Mouse (Mus musculus): Measurements from ENCODE around the gene Naif1. TPM values are rescaled to one million over a fixed set of nuclear protein-coding genes. Genes with fewer than 3 reads are reported as not detected.
"Not testable (repeated sequence)": the region's sequence is repeated elsewhere in the genome, so short reads cannot be mapped to it uniquely, and the experiment has no call there.

The Naif1 gene
- polyA plus RNA-seq, 1 experiment from 2014 or later = 7.0 TPM

GRCm38 (mm10) chr2:32488679-32489078 lies 38.4 kb downstream of the Naif1 start:
- H3K36me3 ChIP-seq (ENCODE audit: control insufficient read depth, insufficient read depth) = no peaks in the 10 kb centered on the region
- H3K27ac ChIP-seq (ENCODE audit: low read length) = no peak overlapping the region
- no peaks in the 10 kb centered on the region for H3K27me3 ChIP-seq (replicated peaks; ENCODE audit: control insufficient read depth, insufficient read depth, low read length)
- no peak overlapping the region for H3K4me3 ChIP-seq (replicated peaks; ENCODE audit: low read length)
- WGBS = 1% methylated on average over 5 of the region's 5 CpGs
- ATAC-seq = peak; percentile 63
- no peak overlapping the region for H3K4me2 ChIP-seq (ENCODE audit: low read length)
- no peak overlapping the region for H3K9ac ChIP-seq (replicated peaks; ENCODE audit: low read depth, low read length)
- H3K9me3 ChIP-seq (ENCODE audit: control insufficient read depth, low read length) = no peaks in the 10 kb centered on the region
- H3K4me1 ChIP-seq (replicated peaks; ENCODE audit: control insufficient read depth, insufficient read depth, low read length) = no peaks in the 10 kb centered on the region

GRCm38 (mm10) chr2:32490730-32491129 lies 40.5 kb downstream of the Naif1 start:
- H3K4me1 ChIP-seq (replicated peaks; ENCODE audit: control insufficient read depth, insufficient read depth, low read length); H3K9me3 ChIP-seq (ENCODE audit: control insufficient read depth, low read length); H3K27me3 ChIP-seq (replicated peaks; ENCODE audit: control insufficient read depth, insufficient read depth, low read length); H3K4me2 ChIP-seq (ENCODE audit: low read length); H3K9ac ChIP-seq (replicated peaks; ENCODE audit: low read depth, low read length); H3K4me3 ChIP-seq (replicated peaks; ENCODE audit: low read length); ATAC-seq; H3K27ac ChIP-seq (ENCODE audit: low read length); H3K36me3 ChIP-seq (ENCODE audit: control insufficient read depth, insufficient read depth): not testable (repeated sequence)

GRCm38 (mm10) chr2:32492661-32493060 lies 42.4 kb downstream of the Naif1 start:
- 67% methylated on average over 2 of the region's 2 CpGs for WGBS
- no peaks in the 10 kb centered on the region for H3K27me3 ChIP-seq (replicated peaks; ENCODE audit: control insufficient read depth, insufficient read depth, low read length)
- no peak overlapping the region for H3K4me2 ChIP-seq (ENCODE audit: low read length)
- H3K27ac ChIP-seq (ENCODE audit: low read length) = no peak overlapping the region
- H3K36me3 ChIP-seq (ENCODE audit: control insufficient read depth, insufficient read depth) = no peaks in the 10 kb centered on the region
- no peaks in the 10 kb centered on the region for H3K9me3 ChIP-seq (ENCODE audit: control insufficient read depth, low read length)
- no peak for ATAC-seq
- H3K4me1 ChIP-seq (replicated peaks; ENCODE audit: control insufficient read depth, insufficient read depth, low read length) = no peaks in the 10 kb centered on the region
- H3K4me3 ChIP-seq (replicated peaks; ENCODE audit: low read length) = no peak overlapping the region
- H3K9ac ChIP-seq (replicated peaks; ENCODE audit: low read depth, low read length) = no peak overlapping the region

DNA sequence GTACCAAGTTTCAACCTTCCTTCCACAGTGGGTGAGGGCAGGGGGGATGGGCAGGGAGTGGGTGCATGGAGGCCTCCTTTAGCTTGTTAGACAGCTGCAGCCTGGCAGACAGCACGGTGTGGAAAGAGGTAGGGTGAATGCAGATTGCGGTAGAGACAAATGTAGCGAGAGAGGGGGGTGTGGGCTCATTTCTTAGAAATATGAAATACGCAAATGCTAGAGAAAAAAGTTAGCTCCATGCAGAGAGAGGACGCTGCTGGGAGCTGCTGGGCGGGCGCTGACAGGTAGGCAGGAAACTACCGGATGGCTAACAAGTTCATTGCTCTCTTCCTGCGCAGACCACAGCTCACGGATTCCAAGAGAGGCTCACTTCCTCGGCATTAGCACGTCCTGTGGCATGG lies 43.0 kb downstream of the Naif1 start:
- WGBS = 81% methylated on average over 12 of the region's 12 CpGs
- H3K4me3 ChIP-seq (replicated peaks; ENCODE audit: low read length) = no peak overlapping the region
- no peaks in the 10 kb centered on the region for H3K9me3 ChIP-seq (ENCODE audit: control insufficient read depth, low read length)
- ATAC-seq = no peak
- no peak overlapping the region for H3K9ac ChIP-seq (replicated peaks; ENCODE audit: low read depth, low read length)
- H3K4me1 ChIP-seq (replicated peaks; ENCODE audit: control insufficient read depth, insufficient read depth, low read length) = no peaks in the 10 kb centered on the region
- H3K4me2 ChIP-seq (ENCODE audit: low read length) = no peak overlapping the region
- no peaks in the 10 kb centered on the region for H3K36me3 ChIP-seq (ENCODE audit: control insufficient read depth, insufficient read depth)
- H3K27ac ChIP-seq (ENCODE audit: low read length) = no peak overlapping the region
- H3K27me3 ChIP-seq (replicated peaks; ENCODE audit: control insufficient read depth, insufficient read depth, low read length) = no peaks in the 10 kb centered on the region

- Histone ChIP-seq H3K9me3 (ENCODE audit: control insufficient read depth, low read length) (peaks cover 3% of the 10 kb centered on the region; the same call in 1 of the 2 replicates), H3K4me1 (replicated peaks; ENCODE audit: control insufficient read depth, insufficient read depth, low read length) (no peaks in the 10 kb centered on the region), H3K4me2 (ENCODE audit: low read length) (no peak overlapping the region), H3K36me3 (ENCODE audit: control insufficient read depth, insufficient read depth) (no peaks in the 10 kb centered on the region), H3K27me3 (replicated peaks; ENCODE audit: control insufficient read depth, insufficient read depth, low read length) (no peaks in the 10 kb centered on the region), H3K27ac (ENCODE audit: low read length) (no peak overlapping the region), H3K9ac (replicated peaks; ENCODE audit: low read depth, low read length) (no peak overlapping the region), H3K4me3 (replicated peaks; ENCODE audit: low read length) (no peak overlapping the region)
- WGBS = 65% methylated on average over 2 of the region's 2 CpGs
- no peak for ATAC-seq
These were observed 44.3 kb downstream of the Naif1 start for GRCm38 (mm10) chr2:32494522-32494921.

- no peak for ATAC-seq
- Histone ChIP-seq H3K27ac (ENCODE audit: low read length) (no peak overlapping the region), H3K4me3 (replicated peaks; ENCODE audit: low read length) (no peak overlapping the region), H3K4me2 (ENCODE audit: low read length) (no peak overlapping the region), H3K27me3 (replicated peaks; ENCODE audit: control insufficient read depth, insufficient read depth, low read length) (no peaks in the 10 kb centered on the region), H3K9me3 (ENCODE audit: control insufficient read depth, low read length) (peaks cover 3% of the 10 kb centered on the region; the same call in 1 of the 2 replicates), H3K36me3 (ENCODE audit: control insufficient read depth, insufficient read depth) (no peaks in the 10 kb centered on the region), H3K9ac (replicated peaks; ENCODE audit: low read depth, low read length) (no peak overlapping the region), H3K4me1 (replicated peaks; ENCODE audit: control insufficient read depth, insufficient read depth, low read length) (no peaks in the 10 kb centered on the region)
- WGBS = 84% methylated on average over 20 of the region's 20 CpGs
These were observed 45.0 kb downstream of the Naif1 start for GRCm38 (mm10) chr2:32495185-32495726.

DNA sequence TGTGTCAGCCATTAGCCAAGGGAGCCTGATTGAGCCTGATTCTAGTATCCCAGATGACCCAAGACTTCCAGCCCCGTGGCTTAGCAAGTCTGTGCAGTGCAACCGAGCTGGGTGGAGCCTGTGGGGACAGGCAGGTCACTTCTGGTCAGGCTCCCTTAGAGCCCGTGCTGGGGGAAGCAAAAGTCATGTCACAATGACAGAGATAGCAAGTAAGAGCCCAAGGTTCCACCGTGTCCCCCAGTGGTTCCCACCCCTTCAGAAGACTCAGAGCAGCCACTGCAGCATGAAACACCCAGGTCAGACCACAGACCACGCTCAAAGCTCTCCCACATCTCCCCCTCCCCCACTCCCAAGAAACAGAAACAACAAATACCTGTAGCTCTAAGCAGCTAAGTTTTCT lies 45.9 kb downstream of the Naif1 start:
- no peaks in the 10 kb centered on the region for H3K4me1 ChIP-seq (replicated peaks; ENCODE audit: control insufficient read depth, insufficient read depth, low read length)
- H3K4me2 ChIP-seq (ENCODE audit: low read length) = no peak overlapping the region
- no peak overlapping the region for H3K9ac ChIP-seq (replicated peaks; ENCODE audit: low read depth, low read length)
- ATAC-seq = no peak
- no peaks in the 10 kb centered on the region for H3K27me3 ChIP-seq (replicated peaks; ENCODE audit: control insufficient read depth, insufficient read depth, low read length)
- no peak overlapping the region for H3K27ac ChIP-seq (ENCODE audit: low read length)
- H3K9me3 ChIP-seq (ENCODE audit: control insufficient read depth, low read length) = peaks cover 3% of the 10 kb centered on the region; the same call in 1 of the 2 replicates
- H3K36me3 ChIP-seq (ENCODE audit: control insufficient read depth, insufficient read depth) = no peaks in the 10 kb centered on the region
- 71% methylated on average over 5 of the region's 5 CpGs for WGBS
- no peak overlapping the region for H3K4me3 ChIP-seq (replicated peaks; ENCODE audit: low read length)

DNA sequence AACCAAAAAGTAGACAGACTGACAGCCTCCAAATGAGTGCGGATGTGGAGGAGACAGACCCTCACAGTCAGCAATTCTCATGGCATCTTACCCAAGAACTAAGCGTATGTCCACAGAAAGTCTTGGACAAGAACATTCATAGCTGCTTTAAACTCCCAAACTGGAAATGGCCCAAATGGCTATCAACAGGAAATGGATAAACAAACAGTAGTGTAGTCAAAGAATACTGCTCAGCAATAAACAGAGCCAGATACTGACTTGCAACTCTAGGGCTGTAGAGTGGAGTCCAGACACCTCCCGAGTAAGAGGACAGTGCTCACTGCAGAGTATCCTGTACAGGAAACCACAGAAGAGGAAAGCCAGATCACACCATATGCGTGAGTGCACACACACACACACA lies 49.1 kb downstream of the Naif1 start:
- H3K36me3 ChIP-seq (ENCODE audit: control insufficient read depth, insufficient read depth) = no peaks in the 10 kb centered on the region
- no peak overlapping the region for H3K4me3 ChIP-seq (replicated peaks; ENCODE audit: low read length)
- no peak for ATAC-seq

GRCm38 (mm10) chr2:32500461-32500860 lies 50.2 kb downstream of the Naif1 start:
- no peak overlapping the region for H3K9ac ChIP-seq (replicated peaks; ENCODE audit: low read depth, low read length)
- H3K36me3 ChIP-seq (ENCODE audit: control insufficient read depth, insufficient read depth) = no peaks in the 10 kb centered on the region
- H3K4me3 ChIP-seq (replicated peaks; ENCODE audit: low read length) = no peak overlapping the region
- no peaks in the 10 kb centered on the region for H3K27me3 ChIP-seq (replicated peaks; ENCODE audit: control insufficient read depth, insufficient read depth, low read length)
- no peaks in the 10 kb centered on the region for H3K4me1 ChIP-seq (replicated peaks; ENCODE audit: control insufficient read depth, insufficient read depth, low read length)
- 79% methylated on average over 5 of the region's 5 CpGs for WGBS
- ATAC-seq = no peak
- H3K27ac ChIP-seq (ENCODE audit: low read length) = no peak overlapping the region
- peaks cover 3% of the 10 kb centered on the region; the same call in 1 of the 2 replicates for H3K9me3 ChIP-seq (ENCODE audit: control insufficient read depth, low read length)
- no peak overlapping the region for H3K4me2 ChIP-seq (ENCODE audit: low read length)

More for the DNA sequence above, 49.1 kb downstream of the Naif1 start:
- H3K9ac ChIP-seq (replicated peaks; ENCODE audit: low read depth, low read length) = no peak overlapping the region
- H3K27ac ChIP-seq (ENCODE audit: low read length) = no peak overlapping the region
- H3K9me3 ChIP-seq (ENCODE audit: control insufficient read depth, low read length) = peaks cover 3% of the 10 kb centered on the region; the same call in 1 of the 2 replicates
- H3K27me3 ChIP-seq (replicated peaks; ENCODE audit: control insufficient read depth, insufficient read depth, low read length) = no peaks in the 10 kb centered on the region
- no peak overlapping the region for H3K4me2 ChIP-seq (ENCODE audit: low read length)
- H3K4me1 ChIP-seq (replicated peaks; ENCODE audit: control insufficient read depth, insufficient read depth, low read length) = no peaks in the 10 kb centered on the region
- WGBS = 94% methylated on average over 4 of the region's 4 CpGs

- Histone ChIP-seq H3K4me1 (replicated peaks; ENCODE audit: control insufficient read depth, insufficient read depth, low read length) (no peaks in the 10 kb centered on the region), H3K9ac (replicated peaks; ENCODE audit: low read depth, low read length) (no peak overlapping the region), H3K4me3 (replicated peaks; ENCODE audit: low read length) (no peak overlapping the region), H3K27me3 (replicated peaks; ENCODE audit: control insufficient read depth, insufficient read depth, low read length) (no peaks in the 10 kb centered on the region), H3K4me2 (ENCODE audit: low read length) (no peak overlapping the region), H3K9me3 (ENCODE audit: control insufficient read depth, low read length) (peaks cover 3% of the 10 kb centered on the region; the same call in 1 of the 2 replicates), H3K27ac (ENCODE audit: low read length) (no peak overlapping the region), H3K36me3 (ENCODE audit: control insufficient read depth, insufficient read depth) (no peaks in the 10 kb centered on the region)
- no peak for ATAC-seq
- 63% methylated on average over 5 of the region's 5 CpGs for WGBS
These were observed 51.6 kb downstream of the Naif1 start for GRCm38 (mm10) chr2:32501754-32502324.
